Mouse (Mus musculus) myocyte (in vitro differentiated cells): ENCODE measurements around the gene Dffb. TPM values are rescaled to one million over a fixed set of nuclear protein-coding genes. Genes with fewer than 3 reads are reported as not detected.

ENCODE experiments used
- H3K27me3 ChIP-seq: one replicate; pipeline ENCODE4 v1.6.1; 2011; ENCODE audit not compliant: control insufficient read depth, insufficient read depth, insufficient read length
- H3K36me3 ChIP-seq: one replicate; pipeline ENCODE4 v1.6.1; 2011; ENCODE audit not compliant: control insufficient read depth, insufficient read depth
- H3K4me2 ChIP-seq: one replicate; pipeline ENCODE4 v1.6.1; 2011; ENCODE audit warnings: low read depth, control low read depth
- H3K4me3 ChIP-seq: one replicate; pipeline ENCODE4 v1.5.1; 2011; ENCODE audit warnings: mild to moderate bottlenecking, control low read depth, moderate library complexity
- H3K79me2 ChIP-seq: one replicate; pipeline ENCODE4 v1.6.1; 2011; ENCODE audit not compliant: control insufficient read depth, insufficient read depth
- H3ac ChIP-seq: one replicate; pipeline ENCODE4 v1.6.1; 2011; ENCODE audit not compliant: control insufficient read depth, insufficient read length
- CEBPB ChIP-seq: IDR thresholded peaks from 2 replicates; pipeline ENCODE4 v1.6.1; 2011; ENCODE audit warnings: mild to moderate bottlenecking, moderate library complexity; ENCODE audit not compliant: poor library complexity, insufficient read depth, severe bottlenecking
- E2F4 ChIP-seq: IDR thresholded peaks from one replicate; pipeline ENCODE4 v1.6.1; 2011; ENCODE audit warnings: mild to moderate bottlenecking, control low read depth, moderate library complexity; ENCODE audit not compliant: insufficient read depth
- MAX ChIP-seq: IDR thresholded peaks from one replicate; pipeline ENCODE4 v1.6.1; 2011; ENCODE audit warnings: low read depth, mild to moderate bottlenecking, control low read depth
- MYOD1 ChIP-seq, 3 experiments: IDR thresholded peaks; one replicate each; pipeline ENCODE4 v1.6.1; 2011; ENCODE audit warnings: control low read depth in 2 of 3, low read depth in 2 of 3, mild to moderate bottlenecking in 2 of 3, moderate library complexity in 1 of 3; ENCODE audit not compliant: insufficient read length in 2 of 3, control insufficient read depth in 1 of 3
- MYOG ChIP-seq, 3 experiments: IDR thresholded peaks; one replicate each; pipeline ENCODE4 v1.6.1; 2011; ENCODE audit warnings: control low read depth in 2 of 3, low read depth in 2 of 3, mild to moderate bottlenecking in 2 of 3; ENCODE audit not compliant: insufficient read length in 2 of 3, control insufficient read depth in 1 of 3, insufficient read depth in 1 of 3
- POLR2A ChIP-seq: IDR thresholded peaks from one replicate; pipeline ENCODE4 v1.6.1; 2011; ENCODE audit warnings: low read depth, mild to moderate bottlenecking, control low read depth, moderate library complexity; ENCODE audit not compliant: insufficient read length
- POLR2AphosphoS2 ChIP-seq: IDR thresholded peaks from one replicate; pipeline ENCODE4 v1.6.1; 2011; ENCODE audit warnings: low read depth, control low read depth; ENCODE audit not compliant: insufficient read length
- REST ChIP-seq: IDR thresholded peaks from one replicate; pipeline ENCODE4 v1.6.1; 2011; ENCODE audit warnings: mild to moderate bottlenecking, control low read depth, moderate library complexity; ENCODE audit not compliant: insufficient read depth, insufficient read length
- SRF ChIP-seq: IDR thresholded peaks from one replicate; pipeline ENCODE4 v1.6.1; 2011; ENCODE audit warnings: low read depth; ENCODE audit not compliant: control insufficient read depth, insufficient read length
- TCF12 ChIP-seq: IDR thresholded peaks from one replicate; pipeline ENCODE4 v1.6.1; 2011; ENCODE audit warnings: mild to moderate bottlenecking, control low read depth; ENCODE audit not compliant: poor library complexity, insufficient read depth, severe bottlenecking
- TCF3 ChIP-seq: IDR thresholded peaks from one replicate; pipeline ENCODE4 v1.6.1; 2011; ENCODE audit warnings: low read depth, control low read depth; ENCODE audit not compliant: insufficient read length
- USF1 ChIP-seq: IDR thresholded peaks from one replicate; pipeline ENCODE4 v1.6.1; 2011; ENCODE audit warnings: low read depth, mild to moderate bottlenecking, control low read depth, moderate library complexity
- polyA plus RNA-seq: library from polyadenylated mRNA; unstranded; fragments of >200 nt; fragmentation: generic; extraction: Trizol; gene quantifications from one replicate; pipeline ENCODE4 v1.2.1, GENCODE M21; 2012; ENCODE audit warnings: missing spikeins

Dffb gene
- polyA plus RNA-seq, 1 experiment = 2.5 TPM

- Histone ChIP-seq H3K4me2 (no peak overlapping the region), H3K36me3 (no peaks in the 10 kb centered on the region), H3K4me3 (no peak overlapping the region), H3K79me2 (no peaks in the 10 kb centered on the region), H3ac (no peak overlapping the region), H3K27me3 (no peaks in the 10 kb centered on the region)
- TF ChIP-seq POLR2AphosphoS2 (no peak), USF1 (no peak), SRF (no peak), TCF3 (no peak), REST (no peak), POLR2A (no peak), E2F4 (no peak), TCF12 (no peak), CEBPB (no peak), MYOD1 (IDR thresholded peaks at IDR 0.05; ENCODE audit: control insufficient read depth in 1 of 3, insufficient read length in 2 of 3, low read depth in 2 of 3) (no peak), MAX (no peak), MYOG (IDR thresholded peaks at IDR 0.05; ENCODE audit: control insufficient read depth in 1 of 3, insufficient read depth in 1 of 3, insufficient read length in 2 of 3, low read depth in 2 of 3) (no peak)
Observed at GRCm38 (mm10) chr4:153920517-153921233, 54.3 kb downstream of the Dffb start.

DNA sequence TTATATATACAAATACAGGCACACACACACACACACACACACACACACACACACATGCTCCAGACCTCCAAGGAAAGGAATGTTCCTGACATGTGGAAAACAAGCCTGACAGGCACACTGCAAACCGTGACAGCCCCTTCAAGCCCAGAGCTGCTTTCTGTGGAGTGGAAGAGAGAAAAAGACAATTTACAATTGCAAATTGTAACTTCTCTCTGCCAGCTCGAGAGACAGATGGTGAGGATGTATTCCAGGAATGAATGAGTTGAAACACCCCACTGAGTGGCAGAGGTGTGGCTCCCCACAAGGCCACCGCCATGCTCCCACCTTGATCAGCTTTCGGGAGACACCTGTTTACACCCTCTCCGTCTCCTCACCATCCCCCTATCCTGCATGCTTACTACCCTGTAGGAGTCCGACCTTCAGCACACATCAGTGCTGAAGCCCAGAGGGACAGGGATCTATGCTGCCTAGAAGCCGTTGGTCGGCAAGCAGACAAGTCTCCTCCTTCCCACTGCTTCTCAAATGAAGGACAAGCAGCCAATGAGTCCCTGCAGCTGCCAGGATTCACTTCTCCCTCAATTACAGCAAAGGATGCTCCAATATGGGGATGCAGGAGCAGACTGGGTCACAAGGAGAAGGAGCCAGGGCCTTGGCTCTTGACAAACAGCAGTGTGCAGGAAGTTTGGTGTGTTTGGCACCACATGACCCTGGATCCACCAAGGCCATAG lies 57.0 kb downstream of the Dffb start:
- TF ChIP-seq MYOD1 (IDR thresholded peaks at IDR 0.05; ENCODE audit: control insufficient read depth in 1 of 3, insufficient read length in 2 of 3, low read depth in 2 of 3) (no peak), USF1 (no peak), REST (no peak), TCF3 (no peak), CEBPB (no peak), POLR2A (no peak), TCF12 (no peak), SRF (no peak), MAX (no peak), MYOG (IDR thresholded peaks at IDR 0.05; ENCODE audit: control insufficient read depth in 1 of 3, insufficient read depth in 1 of 3, insufficient read length in 2 of 3, low read depth in 2 of 3) (no peak), E2F4 (no peak), POLR2AphosphoS2 (no peak)
- no peak overlapping the region for H3K4me3 ChIP-seq
- no peaks in the 10 kb centered on the region for H3K36me3 ChIP-seq
- no peaks in the 10 kb centered on the region for H3K79me2 ChIP-seq
- no peak overlapping the region for H3K4me2 ChIP-seq
- no peaks in the 10 kb centered on the region for H3K27me3 ChIP-seq
- H3ac ChIP-seq = no peak overlapping the region

Other genes with a start within 250 kb of the Dffb start
- 29.2 TPM for gene A430005L14Rik, start 17.9 kb downstream of the Dffb start, polyA plus RNA-seq
- gene Cep104, start 68 bp upstream of the Dffb start, polyA plus RNA-seq = 21.7 TPM
- 42.5 TPM for gene Lrrc47, start 36.6 kb upstream of the Dffb start, polyA plus RNA-seq
- gene Smim1, start 51.1 kb upstream of the Dffb start, polyA plus RNA-seq = 9.5 TPM
- not detected for gene Ccdc27, start 67.6 kb upstream of the Dffb start, polyA plus RNA-seq
- not detected for gene Trp73, start 165.1 kb upstream of the Dffb start, polyA plus RNA-seq
- 23.8 TPM for gene Wrap73, start 167.2 kb upstream of the Dffb start, polyA plus RNA-seq
- 96.8 TPM for gene Tprgl, start 185.5 kb upstream of the Dffb start, polyA plus RNA-seq
- not detected for gene Megf6, start 195.6 kb upstream of the Dffb start, polyA plus RNA-seq